In genomic region chr11:42095556-42095955, GRCm38 (mm10) we compare ENCODE assay signal across 34 mouse cellular contexts.
"Had no signal": no experiment of that assay in that cellular context is flagged by ENCODE, and none has a peak within 500 bp of the region (broad histone marks: within the 10 kb centered on the region; RNA-seq: fewer than 3 reads in every experiment).

No protein-coding gene starts in this region.

- H3K27ac ChIP-seq: heart, embryonic 10.5 days; heart, embryonic 13.5 days; heart, embryonic 15.5 days; hindbrain, embryonic 10.5 days; hindbrain, embryonic 12.5 days; hindbrain, embryonic 13.5 days; hindbrain, embryonic 14.5 days; hindbrain, embryonic 15.5 days; hindbrain, postnatal 0 days; intestine, embryonic 15.5 days; kidney, embryonic 15.5 days; kidney, postnatal 0 days; layer of hippocampus, adult 2 months had no signal

- H3K9ac ChIP-seq: heart, embryonic 12.5 days; heart, embryonic 13.5 days; heart, embryonic 15.5 days; hindbrain, embryonic 12.5 days; hindbrain, embryonic 13.5 days; hindbrain, embryonic 14.5 days; hindbrain, embryonic 15.5 days; intestine, embryonic 15.5 days; kidney, embryonic 15.5 days had no signal

- H3K4me1 ChIP-seq: heart, embryonic 10.5 days; heart, embryonic 12.5 days; heart, embryonic 13.5 days; heart, embryonic 15.5 days; hindbrain, embryonic 10.5 days; hindbrain, embryonic 12.5 days; hindbrain, embryonic 13.5 days; hindbrain, embryonic 15.5 days; intestine, embryonic 15.5 days; kidney, embryonic 15.5 days had no signal

- ATAC-seq: hindbrain, embryonic 16.5 days; hindbrain, postnatal 0 days; inflammation-experienced regulatory T-cells, adult 6 months; intestine, embryonic 15.5 days; intestine, embryonic 16.5 days; intestine, postnatal 0 days had no signal

- H3K36me3 ChIP-seq: heart, embryonic 10.5 days; heart, embryonic 12.5 days; heart, embryonic 13.5 days; heart, embryonic 15.5 days; hindbrain, embryonic 10.5 days; hindbrain, embryonic 12.5 days; hindbrain, embryonic 13.5 days; hindbrain, embryonic 15.5 days; intestine, embryonic 15.5 days; kidney, embryonic 15.5 days had no signal

- H3K27me3 ChIP-seq: heart, embryonic 12.5 days; heart, embryonic 13.5 days; heart, embryonic 15.5 days; hindbrain, embryonic 12.5 days; hindbrain, embryonic 13.5 days; hindbrain, embryonic 15.5 days; intestine, embryonic 15.5 days; kidney, embryonic 15.5 days had no signal

- H3K4me2 ChIP-seq: heart, embryonic 11.5 days; heart, embryonic 12.5 days; heart, embryonic 13.5 days; heart, embryonic 15.5 days; hindbrain, embryonic 12.5 days; hindbrain, embryonic 13.5 days; hindbrain, embryonic 14.5 days; hindbrain, embryonic 15.5 days; intestine, embryonic 15.5 days; kidney, embryonic 15.5 days had no signal

- DNase-seq: heart, postnatal 10 days; heart, postnatal 14 days; heart, postnatal 36 days; heart, postnatal 4 days; kidney, adult 11 months; kidney, adult 18-20 months; kidney, adult 2 months; kidney, adult 8-10 months; kidney, adult 9 months; kidney, postnatal 10 days; kidney, postnatal 14 days; kidney, postnatal 25 days; kidney, postnatal 36 days; layer of hippocampus, adult 9-11 months; layer of hippocampus, postnatal 36 days had no signal

- H3K9me3 ChIP-seq: heart, embryonic 10.5 days; heart, embryonic 12.5 days; heart, embryonic 13.5 days; heart, embryonic 15.5 days; hindbrain, embryonic 10.5 days; hindbrain, embryonic 12.5 days; hindbrain, embryonic 13.5 days; hindbrain, embryonic 15.5 days; intestine, embryonic 15.5 days; kidney, embryonic 15.5 days had no signal

- H3K4me3 ChIP-seq: heart, embryonic 10.5 days; heart, embryonic 12.5 days; heart, embryonic 13.5 days; heart, embryonic 15.5 days; hindbrain, embryonic 10.5 days; hindbrain, embryonic 12.5 days; hindbrain, embryonic 13.5 days; hindbrain, embryonic 15.5 days; intestine, embryonic 15.5 days; kidney, embryonic 15.5 days; layer of hippocampus, adult 2 months had no signal
